Mouse (Mus musculus): Measurements from ENCODE around the gene Sorbs1.

Sorbs1 gene

GRCm38 (mm10) chr19:40512500-40513421, 818 bp downstream of the Sorbs1 start:
- DNase-seq (ENCODE audit: low read depth): peak; percentile 21

- DNase-seq (ENCODE audit: low read depth): peak; percentile 63
These were observed 1.8 kb downstream of the Sorbs1 start for GRCm38 (mm10) chr19:40511679-40512309.

DNA sequence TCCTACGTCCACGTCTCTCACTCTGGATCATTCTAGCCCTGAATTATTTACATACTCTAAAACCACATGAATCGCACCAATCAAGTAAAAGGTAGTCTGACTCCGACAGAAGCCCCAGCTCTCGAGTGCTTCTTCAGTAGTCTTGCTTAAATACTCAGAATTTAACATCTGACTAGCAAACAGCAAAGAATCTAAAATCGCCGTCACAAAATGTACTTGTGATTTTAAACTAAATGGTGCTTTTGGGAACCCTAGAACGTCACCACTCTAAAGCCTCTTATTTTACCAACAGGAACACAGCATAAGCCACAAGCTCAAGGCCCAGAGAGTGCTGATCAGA, 2.5 kb downstream of the Sorbs1 start:
- DNase-seq (ENCODE audit: low read depth): no peak

GRCm38 (mm10) chr19:40510387-40511099, 3.0 kb downstream of the Sorbs1 start:
- no peak for DNase-seq (ENCODE audit: low read depth)

- DNase-seq (ENCODE audit: low read depth): no peak
These were observed 4.3 kb downstream of the Sorbs1 start for GRCm38 (mm10) chr19:40509274-40509673.

DNA sequence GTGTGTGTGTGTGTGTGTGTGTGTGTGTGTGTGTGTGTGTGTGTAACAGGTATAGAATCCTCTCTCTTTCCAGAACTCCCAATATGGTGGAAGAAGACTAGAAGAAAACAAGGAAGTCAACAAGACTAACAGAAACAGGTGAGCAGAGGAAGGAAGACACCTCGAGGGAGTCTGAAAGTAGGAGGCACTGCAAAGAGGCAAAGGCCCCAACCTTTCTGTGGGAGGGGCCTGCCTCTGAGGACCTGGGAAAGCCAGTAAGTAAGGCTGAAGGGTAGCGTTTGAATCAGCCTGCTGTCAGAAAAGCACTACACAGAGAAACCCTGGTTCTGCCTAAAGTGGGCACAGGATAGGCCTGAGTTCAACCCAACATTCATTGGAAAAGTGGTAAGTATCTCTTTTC, 4.7 kb downstream of the Sorbs1 start:
- no peak for DNase-seq (ENCODE audit: low read depth)

DNA sequence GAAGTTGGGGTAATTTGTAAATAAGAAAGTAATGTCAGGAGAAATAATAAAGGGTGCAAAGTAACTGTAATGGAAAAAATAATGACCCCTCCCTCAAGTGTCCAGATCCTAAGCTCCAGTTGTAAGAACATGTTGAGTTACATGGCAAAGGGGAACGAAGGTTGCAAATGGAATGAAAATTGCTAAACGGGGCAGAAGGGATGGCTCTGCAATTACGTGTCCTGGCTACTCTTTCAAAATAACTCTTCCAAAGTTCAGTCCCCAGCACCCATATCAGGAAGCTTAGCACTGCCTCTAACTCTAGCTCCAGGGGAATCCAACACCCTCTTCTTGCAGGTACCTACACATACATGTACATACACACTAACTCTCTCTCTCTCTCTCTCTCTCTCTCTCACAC, 6.6 kb downstream of the Sorbs1 start:
- no peak for DNase-seq (ENCODE audit: low read depth)

DNA sequence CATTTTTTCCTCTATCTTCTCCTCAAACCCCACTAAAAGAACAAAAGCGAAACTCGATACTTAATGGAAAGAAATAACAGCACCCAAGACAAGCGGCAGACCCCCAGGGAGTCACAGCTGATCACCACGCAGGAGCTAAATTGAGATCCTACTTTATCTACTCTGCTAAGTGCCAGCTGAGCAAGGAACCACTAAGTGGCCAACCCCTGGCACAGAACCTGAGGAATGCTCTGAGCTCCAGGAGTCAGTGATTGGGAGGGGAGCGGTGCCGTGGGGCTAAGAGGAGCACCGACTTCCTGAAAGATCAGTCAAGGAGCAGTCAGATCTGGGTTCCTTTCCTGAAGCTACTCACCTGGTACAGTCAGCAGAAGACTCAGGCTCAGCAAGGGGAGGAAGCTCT, 9.2 kb downstream of the Sorbs1 start:
- no peak for DNase-seq (ENCODE audit: low read depth)

GRCm38 (mm10) chr19:40499940-40500737, 13.4 kb downstream of the Sorbs1 start:
- DNase-seq (ENCODE audit: low read depth): no peak

- no peak for DNase-seq (ENCODE audit: low read depth)
These were observed 14.4 kb downstream of the Sorbs1 start for GRCm38 (mm10) chr19:40499141-40499540.

DNA sequence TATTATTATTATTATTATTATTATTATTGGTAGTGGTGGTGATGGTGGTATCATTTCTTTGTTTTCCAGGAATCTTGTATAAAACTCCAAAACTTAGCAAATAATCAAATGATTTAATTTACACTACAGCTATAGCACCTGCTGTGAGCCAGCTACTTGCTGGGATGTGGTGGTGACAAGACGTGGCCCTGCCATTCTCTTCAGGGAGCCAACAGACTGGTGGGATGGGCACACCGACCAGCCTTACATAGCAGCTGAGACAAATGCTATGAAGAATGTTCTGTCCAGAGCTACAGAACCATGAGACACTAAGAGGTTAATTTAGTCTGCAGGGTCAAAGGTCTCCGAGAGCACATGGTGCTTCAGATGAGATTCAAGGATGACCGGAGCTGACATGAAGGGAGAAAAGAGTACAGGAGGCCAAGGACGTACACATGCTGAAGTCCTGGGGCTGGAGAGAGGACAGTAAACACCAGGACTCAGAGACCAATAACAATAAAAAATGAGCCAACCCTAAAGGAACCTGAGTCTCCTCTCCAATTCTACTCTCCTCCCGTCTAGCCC, 15.3 kb downstream of the Sorbs1 start:
- DNase-seq (ENCODE audit: low read depth): no peak

DNA sequence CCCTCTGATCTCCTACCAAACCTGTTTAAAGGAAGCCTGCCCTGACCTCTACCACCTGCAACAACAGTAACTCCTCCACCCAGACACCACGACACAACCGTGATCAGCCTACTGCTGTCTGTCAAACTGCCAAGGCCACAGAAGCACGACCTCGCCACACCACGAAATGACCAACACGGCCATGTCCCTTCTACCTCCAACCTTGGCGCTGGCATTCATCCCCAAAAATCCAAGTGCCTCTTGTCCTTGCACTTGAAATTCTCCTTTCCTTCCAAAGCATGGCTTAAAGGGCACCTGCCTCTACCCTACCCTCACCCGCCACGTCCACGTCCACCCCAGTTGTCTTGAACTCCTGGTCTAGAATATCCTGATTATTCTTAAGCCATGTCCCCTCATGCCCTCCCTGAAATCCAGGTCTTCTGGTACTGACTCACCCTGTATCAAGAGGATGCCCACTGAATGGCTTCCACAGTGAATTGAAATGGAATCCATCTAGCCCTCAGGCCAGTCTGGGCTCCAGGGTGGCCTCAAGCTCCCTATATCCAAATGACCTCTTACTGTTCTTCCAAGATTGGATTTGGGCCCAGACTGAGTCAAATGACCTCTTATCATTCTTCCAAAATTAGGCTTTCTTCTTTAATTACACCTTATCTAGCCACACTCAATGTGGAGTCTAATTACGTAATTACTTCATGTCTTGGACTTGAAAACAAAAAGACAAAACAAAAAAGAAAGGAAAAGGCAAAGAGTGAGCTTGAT, 16.9 kb downstream of the Sorbs1 start:
- DNase-seq (ENCODE audit: low read depth): no peak

DNA sequence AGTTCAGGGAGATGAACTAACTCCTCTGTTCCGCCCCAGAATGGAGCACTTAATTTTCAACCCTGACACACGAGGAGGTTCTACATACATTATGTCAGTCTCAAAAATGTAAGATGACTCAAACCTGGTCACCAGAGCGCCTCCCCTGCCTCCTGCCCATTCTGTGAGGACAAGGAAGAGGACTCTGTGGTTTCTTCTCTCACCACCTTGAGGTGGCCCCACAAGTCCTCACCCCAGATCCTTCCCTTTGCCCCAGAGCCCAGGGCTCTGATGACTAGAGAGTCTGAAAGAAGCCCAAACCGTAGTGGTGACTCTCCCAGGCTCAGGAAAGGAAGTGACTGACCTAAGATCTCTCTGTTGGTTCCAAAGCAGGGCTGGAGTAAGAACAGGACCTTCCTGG, 17.5 kb downstream of the Sorbs1 start:
- no peak for DNase-seq (ENCODE audit: low read depth)

DNA sequence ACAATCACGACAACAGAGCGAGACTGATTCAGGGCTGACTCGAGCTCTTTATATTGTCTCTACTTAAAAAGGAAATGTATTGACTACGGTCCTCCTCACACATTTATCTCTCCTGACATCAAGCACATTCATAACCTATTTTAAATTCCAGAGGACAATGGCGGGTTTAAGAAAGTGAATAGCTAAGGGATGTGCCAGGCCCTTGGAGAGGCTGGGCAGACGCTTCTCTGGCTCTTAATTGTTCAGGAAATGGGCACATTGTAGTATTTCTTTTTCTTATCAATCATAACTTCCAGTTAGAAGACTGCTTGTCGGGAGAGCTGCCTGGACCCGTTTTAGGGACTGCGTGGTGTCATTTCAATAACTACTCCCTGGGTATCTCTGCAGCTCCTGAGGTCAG, 20.7 kb downstream of the Sorbs1 start:
- DNase-seq (ENCODE audit: low read depth): no peak

DNA sequence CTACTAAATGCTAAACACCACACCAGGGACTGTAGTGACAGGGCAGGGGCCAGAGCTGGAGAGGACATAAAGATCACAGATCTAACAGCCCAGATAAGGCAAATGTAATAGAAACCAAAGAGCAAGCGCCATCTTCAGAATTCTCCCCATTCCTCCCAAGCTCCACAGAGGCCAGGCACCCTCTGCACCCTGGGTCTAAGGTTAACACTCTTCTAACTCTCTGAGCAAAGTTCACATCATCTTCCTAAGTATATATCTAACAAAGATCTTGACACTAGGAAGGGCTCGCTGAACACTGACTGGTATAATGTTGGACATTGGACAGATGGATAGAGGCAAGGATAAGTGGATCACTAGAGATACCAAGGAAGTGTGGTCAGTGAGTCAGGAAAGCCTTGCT, 22.1 kb downstream of the Sorbs1 start:
- DNase-seq (ENCODE audit: low read depth): no peak

- DNase-seq (ENCODE audit: low read depth): no peak
These were observed 22.8 kb downstream of the Sorbs1 start for GRCm38 (mm10) chr19:40490765-40491164.

GRCm38 (mm10) chr19:40489633-40490032, 23.9 kb downstream of the Sorbs1 start:
- DNase-seq (ENCODE audit: low read depth): peak; percentile 17

DNA sequence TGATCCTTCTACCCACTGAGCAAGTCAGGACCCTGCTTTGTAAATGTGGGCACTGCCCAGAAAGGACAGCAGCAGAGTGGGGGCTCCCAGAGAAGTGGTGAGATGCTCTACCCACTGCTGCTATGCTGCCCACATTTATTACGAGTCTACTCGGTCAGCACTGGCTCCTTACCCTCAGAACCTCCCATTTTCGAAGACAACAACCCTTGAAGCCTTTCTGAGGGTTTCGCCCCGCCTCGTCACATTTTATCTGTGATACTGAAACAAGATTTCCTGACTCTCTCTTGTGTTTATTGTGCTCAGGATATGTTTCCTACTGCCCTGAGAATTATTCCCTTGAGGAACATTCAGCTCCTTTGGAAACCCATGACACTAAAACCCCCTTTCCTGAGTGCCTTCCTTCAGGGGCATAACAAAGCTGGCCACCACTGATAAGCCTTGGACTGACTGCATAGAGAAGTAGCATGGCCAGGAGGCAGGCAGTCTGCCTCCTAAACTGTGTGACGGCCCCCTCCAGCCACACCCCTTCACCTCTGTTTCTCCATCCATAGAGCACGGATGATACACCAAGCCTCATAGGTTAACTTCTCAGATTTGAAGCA, 24.6 kb downstream of the Sorbs1 start:
- peak; percentile 20 for DNase-seq (ENCODE audit: low read depth)

DNA sequence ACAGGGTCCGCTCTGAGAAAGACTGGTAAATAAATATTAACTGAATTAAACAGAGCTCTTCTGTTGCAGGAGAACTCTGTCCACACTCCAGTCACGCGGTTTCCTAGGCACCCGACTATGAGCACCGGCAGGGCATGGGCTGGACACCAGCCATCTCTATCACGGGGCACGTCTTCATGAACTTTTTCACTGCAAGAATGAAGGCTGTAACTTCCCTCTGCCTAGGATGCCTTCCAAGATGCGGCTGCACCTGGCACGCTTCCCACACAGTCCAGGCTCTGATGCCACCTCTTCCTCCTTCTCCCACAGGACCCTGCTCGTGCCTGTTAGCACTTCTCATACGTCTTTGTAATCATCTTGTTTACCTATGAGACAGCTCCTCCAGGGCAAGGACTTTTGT, 26.0 kb downstream of the Sorbs1 start:
- no peak for DNase-seq (ENCODE audit: low read depth)

GRCm38 (mm10) chr19:40481115-40481514, 32.5 kb downstream of the Sorbs1 start:
- DNase-seq (ENCODE audit: low read depth): no peak

- no peak for DNase-seq (ENCODE audit: low read depth)
These were observed 35.4 kb downstream of the Sorbs1 start for GRCm38 (mm10) chr19:40478161-40478575.

Data from c-Kit-positive CD71-positive TER-119-negative erythroid progenitor cells, embryonic 14.5 days (primary cell).